Mouse (Mus musculus): ENCODE measurements around the gene Efcab8. TPM values are rescaled to one million over a fixed set of nuclear protein-coding genes. Genes with fewer than 3 reads are reported as not detected.

Gene Efcab8
- total and polyA plus RNA-seq, 3 experiments: 0.04 to 0.19 TPM; not detected in 1

GRCm38 (mm10) chr2:153740500-153741436, 39.0 kb upstream of the Efcab8 start, which contains the start of gene Mapre1 (continued):
- TF ChIP-seq MAZ (IDR thresholded peaks at IDR 0.05; ENCODE audit: low read depth, low read length) (no peak; the same call in 1 of the 2 replicates), E2F4 (IDR thresholded peaks at IDR 0.05; ENCODE audit: borderline replicate concordance, low read depth, low read length) (no peak), MEF2A (IDR thresholded peaks at IDR 0.05; ENCODE audit: extremely low read depth, insufficient replicate concordance, low read depth, low read length, poor library complexity, severe bottlenecking) (no peak), ZMIZ1 (IDR thresholded peaks at IDR 0.05; ENCODE audit: low read depth, low read length) (peak; percentile 85), MAFK (IDR thresholded peaks at IDR 0.05; ENCODE audit: borderline replicate concordance, low read depth, low read length) (no peak), ZKSCAN1 (IDR thresholded peaks at IDR 0.05; ENCODE audit: low read depth, low read length) (no peak), TAL1 (IDR thresholded peaks at IDR 0.05; ENCODE audit: low read length) (no peak), USF1 (IDR thresholded peaks at IDR 0.05; ENCODE audit: low read depth, low read length) (peak; percentile 100), ETS1 (IDR thresholded peaks at IDR 0.05; ENCODE audit: low read depth, low read length) (no peak), POLR2AphosphoS5 (IDR thresholded peaks at IDR 0.05; ENCODE audit: borderline replicate concordance, low read depth, low read length) (peak; percentile 72; the same call in 1 of the 2 replicates), CHD1 (IDR thresholded peaks at IDR 0.05; ENCODE audit: low read depth, low read length) (no peak), TBP (IDR thresholded peaks at IDR 0.05; ENCODE audit: low read depth, low read length) (peak; percentile 89)

GRCm38 (mm10) chr2:153741437-153742065, 38.2 kb upstream of the Efcab8 start:
- Histone ChIP-seq H3K9ac (ENCODE audit: control insufficient read depth, low read depth, low read length, poor library complexity, severe bottlenecking) (peak overlapping the region; percentile 95), H3K27me3 (ENCODE audit: control insufficient read depth in 1 of 2, insufficient read depth in 2 of 2, low read length in 2 of 2) (no peaks in the 10 kb centered on the region), H3K79me2 (ENCODE audit: control insufficient read depth, insufficient read depth, low read length, poor library complexity) (peaks cover 49% of the 10 kb centered on the region), H3K36me3 (ENCODE audit: control insufficient read depth in 1 of 2, insufficient read depth in 2 of 2, low read length in 2 of 2) (peaks cover 3 to 17% of the 10 kb centered on the region in 2 experiments; a peak in 3 of 4 replicates), H3K27ac (ENCODE audit: control insufficient read depth, low read depth, low read length) (peak overlapping the region; percentile 73), H3K4me3 (ENCODE audit: control insufficient read depth in 1 of 2, insufficient read depth in 1 of 2, low read depth in 2 of 2, low read length in 2 of 2) (peak overlapping the region; percentile 81), H3K9me3 (replicated peaks; ENCODE audit: insufficient read depth, low read length) (no peaks in the 10 kb centered on the region), H3K4me1 (ENCODE audit: control insufficient read depth in 1 of 2, insufficient read depth in 2 of 2, low read length in 2 of 2) (peaks cover 7 to 10% of the 10 kb centered on the region in 2 experiments)
- TF ChIP-seq GATA1 (IDR thresholded peaks at IDR 0.05; ENCODE audit: low read depth, low read length): no peak
- TF ChIP-seq ZKSCAN1 (IDR thresholded peaks at IDR 0.05; ENCODE audit: low read depth, low read length): no peak
- 0 out of 2 replicates have a peak, but pooled peaks have one; percentile 6 for TF ChIP-seq MAZ (IDR thresholded peaks at IDR 0.05; ENCODE audit: low read depth, low read length)
- no peak for TF ChIP-seq NELFE (IDR thresholded peaks at IDR 0.05; ENCODE audit: low read depth, low read length)
- 0 out of 2 replicates have a peak, but pooled peaks have one; percentile 24 for TF ChIP-seq ETS1 (IDR thresholded peaks at IDR 0.05; ENCODE audit: low read depth, low read length)
- no peak for TF ChIP-seq TCF12 (IDR thresholded peaks at IDR 0.05; ENCODE audit: low read depth, low read length)
- TF ChIP-seq MXI1 (IDR thresholded peaks at IDR 0.05; ENCODE audit: low read depth, low read length): peak; percentile 8; the same call in 1 of the 2 replicates
- no peak for TF ChIP-seq BHLHE40 (IDR thresholded peaks at IDR 0.05; ENCODE audit: borderline replicate concordance, low read depth, low read length)
- 0 out of 4 replicates have a peak, but pooled peaks of 1 of the 2 experiments have one; percentile 19 for TF ChIP-seq POLR2A (IDR thresholded peaks at IDR 0.05; ENCODE audit: control insufficient read depth in 1 of 2, insufficient read depth in 1 of 2, low read depth in 1 of 2, low read length in 2 of 2, poor library complexity in 1 of 2)
- no peak for TF ChIP-seq ZC3H11A (IDR thresholded peaks at IDR 0.05; ENCODE audit: low read depth, low read length)
- no peak for TF ChIP-seq CHD2 (IDR thresholded peaks at IDR 0.05; ENCODE audit: low read length)
- no peak for TF ChIP-seq POLR2AphosphoS5 (IDR thresholded peaks at IDR 0.05; ENCODE audit: borderline replicate concordance, low read depth, low read length)
- TF ChIP-seq MYC (IDR thresholded peaks at IDR 0.05; ENCODE audit: low read depth, low read length): no peak
- TF ChIP-seq UBTF (IDR thresholded peaks at IDR 0.05; ENCODE audit: borderline replicate concordance, insufficient read depth, low read depth, low read length): no peak
- TF ChIP-seq CTCF (IDR thresholded peaks at IDR 0.05 in 2 of 3, conservative IDR thresholded peaks at IDR 0.05 in 1 of 3; ENCODE audit: control insufficient read depth in 1 of 3, insufficient read depth in 1 of 3, low read depth in 2 of 3, low read length in 3 of 3, poor library complexity in 1 of 3, severe bottlenecking in 1 of 3): no peak
- no peak for TF ChIP-seq TBP (IDR thresholded peaks at IDR 0.05; ENCODE audit: low read depth, low read length)
- TF ChIP-seq USF1 (IDR thresholded peaks at IDR 0.05; ENCODE audit: low read depth, low read length): no peak
- no peak for TF ChIP-seq CHD1 (IDR thresholded peaks at IDR 0.05; ENCODE audit: low read depth, low read length)
- no peak for TF ChIP-seq ZMIZ1 (IDR thresholded peaks at IDR 0.05; ENCODE audit: low read depth, low read length)
- no peak for TF ChIP-seq USF2 (IDR thresholded peaks at IDR 0.05; ENCODE audit: borderline replicate concordance in 1 of 2, insufficient read depth in 1 of 2, low read depth in 1 of 2, low read length in 2 of 2)
- TF ChIP-seq TAL1 (IDR thresholded peaks at IDR 0.05; ENCODE audit: low read length): no peak
- no peak for TF ChIP-seq KAT2A (conservative IDR thresholded peaks at IDR 0.05; ENCODE audit: low read depth, low read length)
- peak; percentile 86 for DNase-seq (ENCODE audit: low read depth, low spot score)

Measured in MEL (cell line).